Mouse (Mus musculus) gastrocnemius, postnatal 25 days (tissue): ENCODE measurements around the gene Atp9a. TPM values are rescaled to one million over a fixed set of nuclear protein-coding genes. Genes with fewer than 3 reads are reported as not detected.
A peak's percentile ranks its signal among the peaks of the same experiment; 100 is the strongest.

Experiments used
- DNase-seq: peaks from one replicate; pipeline ENCODE4 v3.0.0; 2022
- microRNA-seq, 2 experiments: library from miRNA; unstranded; fragments of <30 nt; microRNA quantifications; one replicate each; pipeline ENCODE4 v1.2.0; 2021; ENCODE audit warnings: borderline replicate concordance in 2 of 2
- total RNA-seq, 2 experiments: library from RNA; stranded (reverse); gene quantifications; 1 replicate in 1 of 2; 2 replicates in 1 of 2; pipeline ENCODE4 v1.2.3; 2021

Atp9a gene
- total RNA-seq, 2 experiments from 2014 or later = 13.3 to 18.8 TPM

GRCm38 (mm10) chr2:168600750-168601490 lies 141.3 kb downstream of the Atp9a start:
- no peak for DNase-seq

GRCm38 (mm10) chr2:168595693-168596092 lies 146.5 kb downstream of the Atp9a start:
- DNase-seq = no peak

GRCm38 (mm10) chr2:168593676-168594075 lies 148.5 kb downstream of the Atp9a start:
- DNase-seq = peak; percentile 2

- DNase-seq = no peak
Observed at GRCm38 (mm10) chr2:168593004-168593403, 149.2 kb downstream of the Atp9a start.

GRCm38 (mm10) chr2:168591076-168591475 lies 151.1 kb downstream of the Atp9a start:
- DNase-seq = no peak

- DNase-seq = no peak
Observed at GRCm38 (mm10) chr2:168590556-168590955, 151.7 kb downstream of the Atp9a start.

- DNase-seq = peak; percentile 70
Observed at GRCm38 (mm10) chr2:168590168-168590551, 152.0 kb downstream of the Atp9a start.

GRCm38 (mm10) chr2:168589368-168590167 lies 152.6 kb downstream of the Atp9a start:
- DNase-seq = no peak

GRCm38 (mm10) chr2:168588591-168589367 lies 153.4 kb downstream of the Atp9a start:
- DNase-seq = no peak

- DNase-seq = no peak
Observed at GRCm38 (mm10) chr2:168587159-168587558, 155.1 kb downstream of the Atp9a start.

GRCm38 (mm10) chr2:168586512-168586911 lies 155.7 kb downstream of the Atp9a start:
- DNase-seq = peak; percentile 9

GRCm38 (mm10) chr2:168584857-168585256 lies 157.4 kb downstream of the Atp9a start:
- DNase-seq = peak; percentile 9

Small RNAs within 50 kb of the gene (microRNA-seq; reads per million reads assigned to microRNA genes)
- 0 to 1.3 reads per million in 2 experiments for gene Mir7004

Other genes starting within 250 kb of the Atp9a start
- 1 to 10 TPM; 6.4 to 7.7 TPM for gene Nfatc2, start 140.8 kb downstream of the Atp9a start, total RNA-seq
- 1 to 10 TPM; 1.2 to 2.2 TPM for gene Sall4, start 25.5 kb upstream of the Atp9a start, total RNA-seq
- gene Zfp64, start 213.2 kb upstream of the Atp9a start, total RNA-seq = 1 to 10 TPM; 6.1 to 6.3 TPM